Mouse (Mus musculus) adrenal gland, postnatal 25 days (tissue): ENCODE data around the gene Ambn. TPM values are rescaled to one million over a fixed set of nuclear protein-coding genes. Genes with fewer than 3 reads are reported as not detected.
"Not testable (repeated sequence)": the region's sequence is repeated elsewhere in the genome, so short reads cannot be mapped to it uniquely, and the experiment has no call there.

Experiments
- DNase-seq: peaks from one replicate; pipeline ENCODE4 v3.0.0; 2021; ENCODE audit warnings: mixed read lengths
- long read RNA-seq: library from polyadenylated mRNA; stranded (forward); transcript quantifications from one replicate; pipeline ENCODE4 v2.0.0, GENCODE M21; 2021
- total RNA-seq: library from RNA; stranded (reverse); gene quantifications from 2 replicates; pipeline ENCODE4 v1.2.3, GENCODE M21; 2021

The Ambn gene
- total RNA-seq = not detected in 2 replicates
- long read RNA-seq = 0 reads

- DNase-seq = no peak
Measured at GRCm38 (mm10) chr5:88455691-88456090, at the start of gene Ambn. Gene Ambn (plus strand): TSS chr5:88455991.

GRCm38 (mm10) chr5:88420319-88421065 lies 35.3 kb upstream of the Ambn start:
- DNase-seq = no peak

DNA sequence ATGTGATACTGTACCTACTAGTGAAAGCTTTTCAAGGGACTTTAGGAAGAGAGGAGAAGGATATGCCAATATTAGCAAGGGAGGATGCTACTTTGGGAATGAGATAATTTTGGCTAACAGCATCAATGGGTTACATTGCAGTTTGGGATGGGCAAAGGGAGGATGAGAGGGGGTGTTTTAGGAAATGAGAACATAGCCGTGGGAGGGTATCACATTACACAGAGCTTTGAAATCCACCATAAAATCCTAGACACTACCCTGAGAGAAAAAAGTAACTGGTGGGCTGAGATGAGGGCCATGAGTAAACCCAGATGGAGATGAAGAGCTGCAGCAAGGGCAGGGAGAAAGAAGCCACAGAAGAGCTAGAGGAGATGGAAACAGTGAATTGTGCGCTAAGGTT lies 30.9 kb upstream of the Ambn start:
- not testable (repeated sequence) for DNase-seq

DNA sequence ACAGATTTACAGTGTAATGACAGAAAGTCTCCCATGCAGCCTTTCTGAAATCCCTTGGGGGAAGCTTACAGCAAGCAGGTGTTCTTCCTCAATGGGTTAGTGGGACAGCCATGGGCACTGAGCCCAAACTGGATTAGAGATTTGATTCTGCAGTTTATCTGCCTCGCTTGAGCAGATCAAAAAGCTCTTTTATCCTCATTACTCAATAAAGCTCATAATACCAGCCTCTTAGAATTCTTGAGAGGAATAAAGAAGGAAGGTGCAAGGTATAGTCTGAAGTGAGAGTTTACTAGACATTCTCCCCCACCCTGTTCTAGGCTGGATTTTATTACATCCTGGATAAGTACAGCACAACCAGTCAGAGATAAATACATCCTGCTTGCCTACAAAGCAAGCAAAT lies 29.0 kb upstream of the Ambn start:
- DNase-seq = no peak

DNA sequence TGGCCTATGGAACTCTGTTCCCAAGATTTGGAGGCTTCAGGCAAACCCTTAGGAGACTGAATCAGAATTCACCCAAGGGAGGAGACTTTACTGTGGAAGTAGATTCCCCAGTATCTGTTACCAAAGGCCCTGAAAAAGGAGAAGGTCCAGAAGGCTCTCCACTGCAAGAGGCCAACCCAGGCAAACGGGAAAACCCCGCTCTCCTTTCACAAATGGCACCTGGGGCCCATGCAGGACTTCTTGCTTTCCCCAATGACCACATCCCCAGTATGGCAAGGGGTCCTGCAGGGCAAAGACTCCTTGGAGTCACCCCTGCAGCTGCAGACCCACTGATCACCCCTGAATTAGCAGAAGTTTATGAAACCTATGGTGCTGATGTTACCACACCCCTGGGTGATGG lies 11.7 kb downstream of the Ambn start:
- DNase-seq = no peak

GRCm38 (mm10) chr5:88468807-88469704 lies 13.3 kb downstream of the Ambn start:
- DNase-seq = no peak

DNA sequence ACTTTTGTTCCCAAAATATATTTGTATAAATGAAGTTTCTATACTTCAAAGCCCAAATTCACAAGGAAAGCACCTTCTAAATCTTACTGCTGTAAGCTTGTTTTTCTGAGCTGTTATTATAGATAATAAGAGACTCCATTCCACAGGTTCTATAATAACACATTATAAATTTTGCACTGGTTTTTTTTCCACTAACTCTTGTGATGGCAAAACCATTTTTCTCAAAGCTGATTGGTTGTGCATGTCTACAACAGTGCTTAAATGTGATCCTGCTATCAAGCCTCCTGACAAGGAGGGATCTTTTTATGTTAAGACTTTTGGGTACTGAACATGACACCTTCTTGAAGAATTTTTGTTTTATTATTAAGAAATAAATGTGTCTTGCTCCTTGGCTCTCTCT lies 31.9 kb downstream of the Ambn start, which contains the start of gene Enam:
Enam (plus strand) TSS at position 301 of the 400 bp plus-strand sequence.
- no peak for DNase-seq

- no peak for DNase-seq
Measured at GRCm38 (mm10) chr5:88489004-88489403, 33.2 kb downstream of the Ambn start.

GRCm38 (mm10) chr5:88491111-88491510 lies 35.3 kb downstream of the Ambn start:
- DNase-seq = no peak

- DNase-seq = no peak
Measured at GRCm38 (mm10) chr5:88499781-88500180, 44.0 kb downstream of the Ambn start.

GRCm38 (mm10) chr5:88508555-88508954 lies 52.8 kb downstream of the Ambn start:
- DNase-seq = no peak

DNA sequence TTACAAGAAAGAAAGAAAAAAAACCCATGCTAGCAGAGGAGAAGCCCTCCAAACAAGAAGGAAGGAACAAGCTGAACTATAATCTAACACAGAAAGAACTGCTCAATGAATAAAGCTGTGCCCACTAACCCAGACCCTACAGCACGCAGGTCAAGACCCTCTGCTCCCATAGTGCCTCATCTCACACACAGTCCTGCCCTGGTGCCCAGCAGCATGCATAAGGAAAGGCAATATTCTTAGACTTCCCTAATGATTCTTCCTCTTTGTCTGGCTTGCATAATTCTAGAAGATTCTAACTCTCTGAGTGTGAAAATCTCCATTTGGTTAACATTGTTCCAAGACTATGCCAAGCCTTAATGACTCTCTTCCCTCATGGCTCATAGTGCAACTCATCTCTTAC lies 53.2 kb downstream of the Ambn start:
- no peak for DNase-seq

Other genes starting within 250 kb of the Ambn start
- not detected in 2 replicates for gene Gm7714, start 187.1 kb upstream of the Ambn start, total RNA-seq
- gene Prol1, start 138.7 kb upstream of the Ambn start, total RNA-seq = not detected in 2 replicates
- gene Amtn, start 79.9 kb upstream of the Ambn start, total RNA-seq = not detected in 2 replicates
- gene Enam, start 32.0 kb downstream of the Ambn start, total RNA-seq = not detected in 2 replicates
- 0.27 TPM in 1 of 2 replicates, not detected in the other for gene Jchain, start 71.9 kb downstream of the Ambn start, total RNA-seq
- gene Utp3, start 98.5 kb downstream of the Ambn start, total RNA-seq = 36.8 and 37.2 TPM in 2 replicates
- 31.1 and 41.5 TPM in 2 replicates for gene Rufy3, start 109.0 kb downstream of the Ambn start, total RNA-seq
- gene Grsf1, start 220.2 kb downstream of the Ambn start, total RNA-seq = 134 and 146 TPM in 2 replicates